Mouse (Mus musculus): ENCODE measurements around the gene Gm6880. TPM values are rescaled to one million over a fixed set of nuclear protein-coding genes. Genes with fewer than 3 reads are reported as not detected.
"Not testable (repeated sequence)": the region's sequence is repeated elsewhere in the genome, so short reads cannot be mapped to it uniquely, and the experiment has no call there.

Gm6880 gene
- polyA plus RNA-seq (2015; fragmentation: Nextera tagmentation; extraction: Ambion mirVana): not detected in 2 replicates

- ATAC-seq (ENCODE audit: extremely low read depth, insufficient number of reproducible peaks, low FRiP score, low TSS enrichment); H3K4me3 ChIP-seq; H3K36me3 ChIP-seq; H3K4me2 ChIP-seq; H3K9me3 ChIP-seq; H3K27ac ChIP-seq (replicated peaks); H3K9ac ChIP-seq; H3K4me1 ChIP-seq; H3K27me3 ChIP-seq (replicated peaks): not testable (repeated sequence)
- WGBS: 79% methylated on average over 12 of the region's 14 CpGs
Observed at GRCm38 (mm10) chrX:74481349-74481885, at the start of gene Gm6880. Gene Gm6880 (minus strand): TSS chrX:74481399.

DNA sequence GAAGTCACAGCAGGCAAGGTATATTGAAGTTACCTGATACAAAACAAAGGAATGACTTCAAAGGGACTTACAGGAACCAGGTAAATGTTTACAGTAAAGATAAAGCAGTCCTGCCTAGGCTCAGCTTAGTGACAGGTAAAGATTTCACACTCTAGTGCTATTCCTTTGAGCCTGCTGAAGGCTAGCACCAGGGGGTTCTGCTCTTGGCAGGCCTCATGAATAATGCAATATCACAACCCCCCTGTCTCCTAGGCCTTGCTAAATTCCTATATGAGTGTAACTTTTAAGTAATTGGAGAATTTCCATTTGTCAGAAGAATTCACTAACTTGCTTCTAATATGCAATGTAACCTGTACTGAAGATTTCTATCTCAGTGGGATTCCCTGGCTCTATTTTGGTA is 36.3 kb upstream of the Gm6880 start:
- not testable (repeated sequence) for H3K9ac ChIP-seq; H3K27ac ChIP-seq (replicated peaks); H3K4me2 ChIP-seq; H3K4me3 ChIP-seq; H3K9me3 ChIP-seq; ATAC-seq (ENCODE audit: extremely low read depth, insufficient number of reproducible peaks, low FRiP score, low TSS enrichment); H3K4me1 ChIP-seq; H3K27me3 ChIP-seq (replicated peaks); H3K36me3 ChIP-seq

DNA sequence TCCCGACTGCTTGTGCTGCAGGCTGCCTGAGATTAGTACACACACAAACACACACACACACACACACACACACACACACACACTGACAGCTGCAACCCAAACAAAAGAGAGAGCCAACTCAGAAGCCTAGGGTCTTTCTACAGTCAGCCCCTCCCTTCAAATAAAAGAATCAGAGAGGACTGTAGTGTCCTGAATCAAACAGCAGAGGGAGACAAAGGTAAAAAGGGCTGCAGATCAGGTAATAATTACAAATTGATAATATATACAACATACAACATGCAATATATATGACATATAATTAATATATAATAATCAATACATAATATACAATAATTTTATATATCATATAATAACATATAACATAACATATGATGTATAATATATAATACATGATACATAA is 15.9 kb upstream of the Gm6880 start:
- no peaks in the 10 kb centered on the region for H3K4me1 ChIP-seq
- no peak for ATAC-seq (ENCODE audit: extremely low read depth, insufficient number of reproducible peaks, low FRiP score, low TSS enrichment)
- WGBS: 63% methylated on average over 1 of the region's 1 CpGs
- no peak overlapping the region for H3K27ac ChIP-seq (replicated peaks)
- no peaks in the 10 kb centered on the region for H3K9me3 ChIP-seq
- no peaks in the 10 kb centered on the region for H3K27me3 ChIP-seq (replicated peaks)
- H3K4me3 ChIP-seq: no peak overlapping the region
- H3K36me3 ChIP-seq: no peaks in the 10 kb centered on the region
- H3K4me2 ChIP-seq: no peak overlapping the region
- no peak overlapping the region for H3K9ac ChIP-seq

- ATAC-seq (ENCODE audit: extremely low read depth, insufficient number of reproducible peaks, low FRiP score, low TSS enrichment): no peak
- H3K4me2 ChIP-seq: no peak overlapping the region
- no peak overlapping the region for H3K27ac ChIP-seq (replicated peaks)
- no peaks in the 10 kb centered on the region for H3K4me1 ChIP-seq
- H3K27me3 ChIP-seq (replicated peaks): no peaks in the 10 kb centered on the region
- WGBS: 13% methylated on average over 4 of the region's 4 CpGs
- H3K9me3 ChIP-seq: no peaks in the 10 kb centered on the region
- no peak overlapping the region for H3K9ac ChIP-seq
- H3K36me3 ChIP-seq: peaks cover 17% of the 10 kb centered on the region
- no peak overlapping the region for H3K4me3 ChIP-seq
Observed at GRCm38 (mm10) chrX:74452773-74453172, 28.4 kb downstream of the Gm6880 start.

DNA sequence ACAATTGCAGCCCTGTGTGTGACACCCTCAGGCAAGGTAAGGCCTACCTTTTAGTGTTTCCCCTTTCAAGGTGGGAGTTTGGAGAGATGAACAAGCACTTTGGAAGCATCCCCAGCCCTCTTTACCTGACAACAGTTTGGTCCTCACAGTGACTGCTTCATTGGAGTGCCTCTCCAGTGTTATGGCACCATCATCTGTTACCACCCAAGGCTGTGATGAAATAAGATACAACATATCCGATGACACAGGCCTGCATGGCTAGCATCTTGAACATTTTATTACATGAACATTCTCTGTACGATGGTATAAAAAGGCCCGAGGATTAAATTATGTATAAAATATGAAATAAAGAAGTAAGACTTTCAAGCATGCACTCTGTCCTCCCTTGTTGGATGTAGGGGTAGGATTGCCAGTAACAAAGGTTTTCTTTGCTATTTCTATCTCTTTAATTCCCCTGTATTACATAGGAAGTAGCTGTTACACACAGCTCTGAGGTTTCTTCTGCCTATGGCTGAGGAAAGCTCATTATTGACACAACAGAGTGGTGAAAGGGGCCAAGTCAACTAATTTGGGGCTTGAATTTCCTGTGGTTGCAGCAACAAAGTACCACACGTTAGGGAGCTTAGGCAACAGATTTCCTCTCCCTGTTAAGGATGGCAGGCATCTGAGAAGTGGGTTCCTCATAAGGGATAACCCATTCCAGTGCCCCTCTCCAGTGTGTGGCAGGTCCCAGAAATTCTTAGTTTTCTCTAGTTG is 29.9 kb downstream of the Gm6880 start:
- H3K27me3 ChIP-seq (replicated peaks): no peaks in the 10 kb centered on the region
- no peaks in the 10 kb centered on the region for H3K9me3 ChIP-seq
- ATAC-seq (ENCODE audit: extremely low read depth, insufficient number of reproducible peaks, low FRiP score, low TSS enrichment): no peak
- H3K9ac ChIP-seq: no peak overlapping the region
- H3K36me3 ChIP-seq: peaks cover 24% of the 10 kb centered on the region
- no peak overlapping the region for H3K4me3 ChIP-seq
- WGBS: 73% methylated on average over 4 of the region's 4 CpGs
- H3K4me2 ChIP-seq: no peak overlapping the region
- no peak overlapping the region for H3K27ac ChIP-seq (replicated peaks)
- H3K4me1 ChIP-seq: no peaks in the 10 kb centered on the region

Other genes starting within 250 kb of the Gm6880 start
- gene Flna, start 231.6 kb downstream of the Gm6880 start, polyA plus RNA-seq (2015; fragmentation: Nextera tagmentation; extraction: Ambion mirVana): 136 and 154 TPM in 2 replicates
- gene Emd, start 226.7 kb downstream of the Gm6880 start, polyA plus RNA-seq (2015; fragmentation: Nextera tagmentation; extraction: Ambion mirVana): 16.3 and 17.2 TPM in 2 replicates
- gene Rpl10, start 210.6 kb downstream of the Gm6880 start, polyA plus RNA-seq (2015; fragmentation: Nextera tagmentation; extraction: Ambion mirVana): 437 and 511 TPM in 2 replicates
- 63.9 and 66.2 TPM in 2 replicates for gene Taz, start 199.5 kb downstream of the Gm6880 start, polyA plus RNA-seq (2015; fragmentation: Nextera tagmentation; extraction: Ambion mirVana)
- gene Dnase1l1, start 199.1 kb downstream of the Gm6880 start, polyA plus RNA-seq (2015; fragmentation: Nextera tagmentation; extraction: Ambion mirVana): 9.9 and 13.4 TPM in 2 replicates
- gene Atp6ap1, start 184.3 kb downstream of the Gm6880 start, polyA plus RNA-seq (2015; fragmentation: Nextera tagmentation; extraction: Ambion mirVana): 117 and 131 TPM in 2 replicates
- gene Gdi1, start 176.4 kb downstream of the Gm6880 start, polyA plus RNA-seq (2015; fragmentation: Nextera tagmentation; extraction: Ambion mirVana): 136 and 152 TPM in 2 replicates
- 49.5 and 55.5 TPM in 2 replicates for gene Fam50a, start 168.4 kb downstream of the Gm6880 start, polyA plus RNA-seq (2015; fragmentation: Nextera tagmentation; extraction: Ambion mirVana)
- gene Plxna3, start 152.3 kb downstream of the Gm6880 start, polyA plus RNA-seq (2015; fragmentation: Nextera tagmentation; extraction: Ambion mirVana): 5.3 and 7.5 TPM in 2 replicates
- 90.1 and 98.3 TPM in 2 replicates for gene Lage3, start 127.8 kb downstream of the Gm6880 start, polyA plus RNA-seq (2015; fragmentation: Nextera tagmentation; extraction: Ambion mirVana)
- 59.3 TPM in 2 replicates for gene Ubl4a, start 108.2 kb downstream of the Gm6880 start, polyA plus RNA-seq (2015; fragmentation: Nextera tagmentation; extraction: Ambion mirVana)
- gene Slc10a3, start 108.0 kb downstream of the Gm6880 start, polyA plus RNA-seq (2015; fragmentation: Nextera tagmentation; extraction: Ambion mirVana): 16.1 and 16.3 TPM in 2 replicates
- 25.3 and 28.5 TPM in 2 replicates for gene Fam3a, start 88.1 kb downstream of the Gm6880 start, polyA plus RNA-seq (2015; fragmentation: Nextera tagmentation; extraction: Ambion mirVana)
- 17.4 and 18.1 TPM in 2 replicates for gene Ikbkg, start 88.1 kb downstream of the Gm6880 start, polyA plus RNA-seq (2015; fragmentation: Nextera tagmentation; extraction: Ambion mirVana)
- gene G6pdx, start 52.2 kb downstream of the Gm6880 start, polyA plus RNA-seq (2015; fragmentation: Nextera tagmentation; extraction: Ambion mirVana): 20.4 and 21.7 TPM in 2 replicates
- not detected in 2 replicates for gene Olfr1326-ps1, start 93.5 kb upstream of the Gm6880 start, polyA plus RNA-seq (2015; fragmentation: Nextera tagmentation; extraction: Ambion mirVana)
- not detected in 2 replicates for gene Olfr1325, start 111.3 kb upstream of the Gm6880 start, polyA plus RNA-seq (2015; fragmentation: Nextera tagmentation; extraction: Ambion mirVana)
- 0.08 TPM in 1 of 2 replicates, not detected in the other for gene Gm5640, start 164.2 kb upstream of the Gm6880 start, polyA plus RNA-seq (2015; fragmentation: Nextera tagmentation; extraction: Ambion mirVana)

Measured in heart, embryonic 13.5 days (tissue).